Mouse (Mus musculus) left cerebral cortex, adult 9 months (tissue): Measurements from ENCODE around the gene Atp5j.

ENCODE experiments used
- DNase-seq, 2 experiments: peaks; one replicate each; pipeline ENCODE4 v3.0.0; 2022; ENCODE audit warnings: low spot score in 2 of 2

Gene Atp5j

GRCm38 (mm10) chr16:84807874-84808273 lies 27.6 kb downstream of the Atp5j start:
- no peak for DNase-seq

GRCm38 (mm10) chr16:84806175-84806574 lies 29.2 kb downstream of the Atp5j start:
- no peak for DNase-seq

DNA sequence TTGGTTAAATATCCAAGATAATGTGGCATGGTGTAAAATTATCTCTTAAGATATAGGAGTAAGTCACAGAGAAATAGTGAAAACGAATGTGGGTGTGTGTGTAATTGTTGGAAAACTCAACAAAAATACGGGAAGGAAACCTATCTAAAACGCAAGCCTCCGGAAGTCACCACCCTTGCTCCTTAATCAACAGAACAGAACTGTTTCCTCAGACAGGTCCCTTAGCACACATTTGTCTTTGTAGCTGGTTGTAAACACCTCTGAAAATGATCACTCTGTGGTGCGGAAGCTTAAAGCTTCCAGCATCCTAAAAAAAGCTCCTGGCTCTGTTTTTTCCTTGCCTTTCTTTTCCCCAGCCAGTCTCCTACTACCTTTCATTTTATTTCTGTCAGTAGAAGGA lies 30.6 kb downstream of the Atp5j start:
- no peak for DNase-seq

DNA sequence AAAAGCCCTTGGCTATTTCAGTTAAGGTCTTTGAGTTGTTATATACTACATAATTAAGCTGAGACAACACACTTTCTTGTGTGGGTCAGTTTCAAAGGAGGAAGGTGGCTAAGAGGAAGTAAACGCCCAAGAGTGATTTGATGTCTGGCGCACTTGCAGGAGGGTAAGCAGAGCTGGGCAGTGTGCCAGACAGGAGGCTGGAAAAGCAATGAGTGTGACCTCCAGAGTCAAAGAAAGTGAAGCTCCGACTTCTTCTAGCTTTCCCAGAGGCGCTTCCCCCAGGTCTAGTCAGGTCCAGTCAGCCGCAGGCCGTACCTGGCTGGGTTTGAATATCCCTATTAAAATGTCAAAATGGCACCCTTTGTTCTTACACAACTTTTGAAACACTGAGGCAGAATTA lies 33.2 kb downstream of the Atp5j start:
- DNase-seq: no peak

DNA sequence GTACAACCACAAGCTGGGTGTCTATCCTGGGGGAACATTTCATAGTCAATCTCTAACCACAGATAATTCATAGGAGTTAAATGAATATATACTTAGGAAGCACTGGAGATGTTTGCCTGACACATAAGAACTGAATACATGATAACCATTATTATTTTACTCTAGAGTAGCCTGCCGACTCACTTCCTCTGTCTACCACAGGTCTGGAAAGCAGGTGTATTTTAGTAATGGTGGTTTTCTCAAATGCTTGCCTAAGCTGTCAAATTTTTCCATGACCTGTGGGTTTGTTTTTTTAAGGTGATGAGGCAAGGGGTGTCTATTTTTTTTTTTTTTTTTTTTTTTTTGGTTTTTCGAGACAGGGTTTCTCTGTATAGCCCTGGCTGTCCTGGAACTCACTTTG lies 35.4 kb downstream of the Atp5j start:
- DNase-seq: no peak

GRCm38 (mm10) chr16:84796678-84797077 lies 38.7 kb downstream of the Atp5j start:
- no peak for DNase-seq

DNA sequence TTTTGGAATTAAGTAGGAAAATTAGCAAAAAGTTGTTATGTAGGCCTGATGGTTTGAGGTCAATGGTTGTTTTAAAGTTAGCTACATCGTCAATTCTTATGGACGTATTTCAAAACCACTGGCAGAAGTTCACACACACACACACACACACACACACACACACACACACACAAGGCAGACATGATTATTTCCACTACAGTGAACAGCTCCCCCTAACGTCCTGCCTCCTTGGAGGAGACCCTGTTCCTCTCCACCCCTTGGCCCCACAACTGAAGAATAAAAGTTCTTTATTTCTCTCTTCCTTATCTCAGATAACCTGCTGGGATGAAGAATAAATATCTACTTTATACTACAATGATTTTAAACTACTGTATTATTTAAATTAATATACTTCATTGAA lies 40.1 kb downstream of the Atp5j start:
- no peak for DNase-seq

DNA sequence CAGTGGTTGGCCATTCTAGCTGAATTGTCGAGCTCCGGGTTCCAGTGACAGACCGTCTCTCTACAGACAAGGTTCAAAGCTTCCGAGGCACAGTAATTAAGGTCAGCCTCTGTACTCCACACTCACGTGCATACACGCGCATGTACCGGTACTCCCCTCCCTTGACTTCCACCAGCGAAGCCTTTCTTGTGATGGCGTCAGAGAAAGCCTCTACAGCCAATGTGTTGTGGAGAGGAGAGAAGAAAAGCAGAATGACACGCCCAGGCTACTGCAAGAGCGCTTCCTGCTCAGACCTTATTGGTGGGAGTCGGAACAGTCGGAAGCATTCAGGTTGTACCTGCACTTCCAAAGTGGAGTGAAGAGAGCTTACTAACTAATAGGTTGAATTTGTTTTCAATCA lies 42.0 kb downstream of the Atp5j start:
- no peak for DNase-seq

DNA sequence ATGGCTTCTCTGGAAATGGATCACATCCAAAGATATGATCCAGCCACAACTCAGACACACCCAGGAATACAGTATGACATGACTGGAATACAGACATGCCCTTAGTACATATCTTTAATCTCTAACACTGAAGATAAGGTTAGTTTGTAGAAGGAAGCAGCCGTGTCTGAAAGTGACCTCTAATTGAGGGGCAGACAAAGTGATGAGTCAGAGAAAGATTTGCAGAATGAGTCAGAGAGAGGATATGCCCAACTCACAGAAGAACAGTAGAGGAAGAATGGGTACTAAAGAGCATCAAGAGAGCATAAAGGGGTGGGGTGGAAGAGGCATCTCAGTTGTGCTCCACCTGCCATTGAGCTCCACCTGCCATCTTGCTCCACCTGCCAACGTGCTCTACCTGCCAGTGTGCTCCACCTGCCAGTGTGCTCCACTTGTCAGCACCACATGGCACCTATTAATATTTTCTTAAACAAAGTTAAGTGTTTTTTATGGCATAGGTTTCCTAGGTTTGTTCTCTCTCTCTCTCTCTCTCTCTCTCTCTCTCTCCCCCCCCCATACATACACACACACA lies 44.7 kb downstream of the Atp5j start:
- no peak for DNase-seq

- DNase-seq: no peak
Measured at GRCm38 (mm10) chr16:84784966-84785365, 50.5 kb downstream of the Atp5j start.

DNA sequence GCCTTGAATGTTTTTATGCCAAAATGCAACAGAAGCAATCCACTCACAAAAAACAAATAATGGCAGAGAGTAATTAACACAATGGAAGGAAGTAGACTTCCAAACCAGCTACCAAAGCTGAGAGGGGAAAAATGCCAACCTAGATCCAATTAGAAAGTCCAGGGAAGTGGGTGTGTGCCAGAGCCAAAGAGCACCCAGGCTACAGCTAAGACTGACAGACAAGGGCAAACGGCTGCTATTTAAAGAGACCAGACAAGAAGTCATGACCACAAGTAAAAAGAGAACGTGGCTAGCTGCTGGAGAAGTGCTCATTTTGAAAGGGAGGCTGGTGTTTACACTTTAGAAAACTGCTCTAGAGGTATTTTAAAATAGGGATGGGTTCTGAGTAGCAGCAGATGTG lies 52.1 kb downstream of the Atp5j start:
- peak in 1 of 2 experiments; percentile 14 for DNase-seq

DNA sequence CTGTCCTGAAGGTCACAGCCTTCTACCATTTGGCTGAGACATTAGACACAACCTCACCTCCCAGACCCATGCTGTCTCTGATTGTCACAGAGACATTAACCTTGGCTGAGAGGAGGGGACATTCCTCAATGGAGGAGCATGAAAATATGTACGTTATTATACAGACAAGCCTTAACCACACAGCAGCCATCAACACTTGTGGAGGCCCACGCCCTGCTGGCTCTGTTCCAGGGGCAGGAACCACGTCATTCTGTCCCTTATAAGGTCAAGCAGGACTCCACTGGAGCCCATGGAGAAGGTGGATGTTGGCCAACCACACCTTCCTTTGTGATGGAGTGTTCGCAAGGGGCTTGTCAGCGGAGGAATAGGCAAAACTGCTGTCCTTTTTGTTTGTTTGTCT lies 55.7 kb downstream of the Atp5j start:
- no peak for DNase-seq

DNA sequence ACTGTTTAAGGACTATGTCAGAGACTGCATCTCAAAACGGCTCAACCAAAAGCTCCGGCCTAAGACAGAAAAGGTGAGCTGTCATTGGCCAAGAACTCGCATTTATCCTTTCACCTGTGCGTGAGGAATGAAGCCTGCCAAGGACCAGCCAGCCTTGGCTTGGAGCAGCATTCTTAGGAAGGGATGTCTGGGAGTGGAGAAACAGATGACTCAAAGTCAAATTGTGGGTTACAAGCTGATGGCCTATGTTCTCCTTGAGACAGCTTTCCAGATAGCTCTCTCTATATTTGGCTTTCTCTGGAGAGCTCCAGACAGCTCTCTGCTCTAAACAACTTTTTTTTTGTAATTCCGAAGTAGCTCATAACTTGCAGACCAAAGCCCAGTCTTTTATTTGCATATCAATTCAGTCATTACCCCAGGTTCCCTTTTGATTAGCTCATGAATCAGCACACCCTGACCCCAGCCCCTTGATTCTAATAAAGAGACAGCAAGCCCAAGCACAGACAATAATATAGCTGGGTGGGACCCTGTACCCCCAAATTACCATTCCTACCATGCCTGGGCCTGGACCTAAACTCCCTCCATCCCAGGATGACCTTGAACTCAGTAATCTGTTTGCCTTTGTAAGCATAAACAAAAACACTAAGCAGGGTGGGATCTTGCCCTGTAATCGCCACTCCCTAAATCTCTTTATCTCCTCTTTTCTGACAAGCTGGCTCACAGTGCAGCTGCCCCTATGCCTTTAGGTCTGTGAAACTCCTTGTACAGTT lies 56.4 kb downstream of the Atp5j start:
- DNase-seq: no peak

- no peak for DNase-seq
Measured at GRCm38 (mm10) chr16:84778431-84778830, 57.0 kb downstream of the Atp5j start.
